Mouse (Mus musculus) liver, embryonic 13.5 days (tissue): ENCODE measurements around the gene Gcn1l1. TPM values are rescaled to one million over a fixed set of nuclear protein-coding genes. Genes with fewer than 3 reads are reported as not detected.

Experiments used
- ATAC-seq: fragments of 200-750 bp; cut with Nextera tagmentation; 2 replicates; pipeline ENCODE4 v1.8.0; 2017; ENCODE audit warnings: low read depth, mild to moderate bottlenecking, moderate number of reproducible peaks, moderate library complexity
- DNase-seq: peaks from one replicate; pipeline ENCODE4 v3.0.0; 2022
- H3K27ac ChIP-seq: fragments of 300-500 bp; sonication (generic); 2 replicates; pipeline ENCODE4 v1.5.1; 2015; ENCODE audit warnings: moderate library complexity, mild to moderate bottlenecking, inconsistent platforms
- H3K27me3 ChIP-seq: fragments of 300-500 bp; sonication (generic); 2 replicates; pipeline ENCODE4 v1.6.1; 2015; ENCODE audit warnings: mild to moderate bottlenecking, inconsistent platforms
- H3K36me3 ChIP-seq: fragments of 300-500 bp; sonication (generic); 2 replicates; pipeline ENCODE4 v1.6.1; 2015; ENCODE audit warnings: mild to moderate bottlenecking, inconsistent platforms
- H3K4me1 ChIP-seq: fragments of 300-500 bp; sonication (generic); replicated peaks from 2 replicates; pipeline ENCODE4 v1.6.1; 2015; ENCODE audit warnings: inconsistent platforms
- H3K4me2 ChIP-seq: fragments of 300-500 bp; sonication (generic); 2 replicates; pipeline ENCODE4 v1.6.1; 2015; ENCODE audit warnings: inconsistent platforms, mild to moderate bottlenecking, moderate library complexity
- H3K4me3 ChIP-seq: fragments of 300-500 bp; sonication (generic); replicated peaks from 2 replicates; pipeline ENCODE4 v1.5.1; 2015; ENCODE audit warnings: mild to moderate bottlenecking, inconsistent platforms
- H3K9ac ChIP-seq: fragments of 300-500 bp; sonication (generic); 2 replicates; pipeline ENCODE4 v1.6.1; 2015; ENCODE audit warnings: mild to moderate bottlenecking, inconsistent platforms
- H3K9me3 ChIP-seq: fragments of 300-500 bp; sonication (generic); replicated peaks from 2 replicates; pipeline ENCODE4 v1.6.1; 2016; ENCODE audit warnings: inconsistent platforms
- WGBS: fragments of 180-500 bp; shearing (Covaris S2); methylation state at CpG from one replicate; pipeline ENCODE4 v1.1.7; 2015; ENCODE audit not compliant: insufficient replicate concordance; 5-methylcytosine and 5-hydroxymethylcytosine counted together
- polyA plus RNA-seq: library from polyadenylated mRNA; unstranded; fragments of >200 nt; fragmentation: Nextera tagmentation; extraction: Ambion mirVana; gene quantifications from 2 replicates; pipeline ENCODE4 v1.2.1, GENCODE M21; 2015

Gene Gcn1l1
- polyA plus RNA-seq, 1 experiment from 2014 or later: 18.7 TPM

GRCm38 (mm10) chr5:115535635-115536034 lies 29.4 kb upstream of the Gcn1l1 start:
- Histone ChIP-seq H3K27ac (peak overlapping the region; percentile 35), H3K9ac (peak overlapping the region; percentile 5; the same call in 1 of the 2 replicates), H3K4me2 (peak overlapping the region; percentile 26; the same call in 1 of the 2 replicates), H3K4me3 (no peak overlapping the region), H3K4me1 (peaks cover 85% of the 10 kb centered on the region), H3K27me3 (no peaks in the 10 kb centered on the region), H3K36me3 (no peaks in the 10 kb centered on the region), H3K9me3 (no peaks in the 10 kb centered on the region)
- WGBS: 13% methylated on average over 7 of the region's 7 CpGs
- DNase-seq (no peak), ATAC-seq (no peak)

GRCm38 (mm10) chr5:115538017-115538692 lies 26.9 kb upstream of the Gcn1l1 start:
- H3K4me1 ChIP-seq: peaks cover 81% of the 10 kb centered on the region
- 0 out of 2 replicates have a peak overlapping the region, but pooled peaks have one; percentile 0 for H3K9ac ChIP-seq
- DNase-seq (no peak), ATAC-seq (peak; percentile 4; the same call in 1 of the 2 replicates)
- H3K4me2 ChIP-seq: 0 out of 2 replicates have a peak overlapping the region, but pooled peaks have one; percentile 6
- no peaks in the 10 kb centered on the region for H3K27me3 ChIP-seq
- no peaks in the 10 kb centered on the region for H3K9me3 ChIP-seq
- WGBS: 52% methylated on average over 13 of the region's 13 CpGs
- 0 out of 2 replicates have a peak overlapping the region, but pooled peaks have one; percentile 35 for H3K27ac ChIP-seq
- H3K36me3 ChIP-seq: no peaks in the 10 kb centered on the region
- no peak overlapping the region for H3K4me3 ChIP-seq

GRCm38 (mm10) chr5:115538693-115539043 lies 26.4 kb upstream of the Gcn1l1 start:
- Histone ChIP-seq H3K27ac (no peak overlapping the region), H3K36me3 (no peaks in the 10 kb centered on the region), H3K27me3 (no peaks in the 10 kb centered on the region), H3K9me3 (no peaks in the 10 kb centered on the region), H3K4me3 (no peak overlapping the region), H3K4me1 (peaks cover 81% of the 10 kb centered on the region), H3K4me2 (0 out of 2 replicates have a peak overlapping the region, but pooled peaks have one; percentile 6), H3K9ac (0 out of 2 replicates have a peak overlapping the region, but pooled peaks have one; percentile 0)
- peak; percentile 78 for DNase-seq
- WGBS: 0% methylated on average over 12 of the region's 12 CpGs
- ATAC-seq: peak; percentile 53

- DNase-seq (no peak), ATAC-seq (no peak)
- Histone ChIP-seq H3K36me3 (peaks cover 33% of the 10 kb centered on the region), H3K4me3 (peak overlapping the region; percentile 42), H3K9ac (peak overlapping the region; percentile 55), H3K9me3 (no peaks in the 10 kb centered on the region), H3K4me1 (peaks cover 61% of the 10 kb centered on the region), H3K27ac (peak overlapping the region; percentile 79), H3K4me2 (peak overlapping the region; percentile 62), H3K27me3 (no peaks in the 10 kb centered on the region)
- 15% methylated on average over 19 of the region's 19 CpGs for WGBS
These were observed 22.2 kb upstream of the Gcn1l1 start for GRCm38 (mm10) chr5:115542635-115543384.

- H3K27ac ChIP-seq: peak overlapping the region; percentile 79
- no peaks in the 10 kb centered on the region for H3K9me3 ChIP-seq
- no peaks in the 10 kb centered on the region for H3K27me3 ChIP-seq
- ATAC-seq (peak; percentile 69), DNase-seq (no peak)
- peak overlapping the region; percentile 42; the same call in 1 of the 2 replicates for H3K4me3 ChIP-seq
- 48% methylated on average over 17 of the region's 17 CpGs for WGBS
- peak overlapping the region; percentile 40; the same call in 1 of the 2 replicates for H3K9ac ChIP-seq
- H3K4me1 ChIP-seq: peaks cover 53% of the 10 kb centered on the region
- peak overlapping the region; percentile 62 for H3K4me2 ChIP-seq
- peaks cover 41% of the 10 kb centered on the region for H3K36me3 ChIP-seq
These were observed 21.4 kb upstream of the Gcn1l1 start for GRCm38 (mm10) chr5:115543509-115544253.

- DNase-seq (no peak), ATAC-seq (no peak)
- Histone ChIP-seq H3K4me2 (no peak overlapping the region), H3K27me3 (no peaks in the 10 kb centered on the region), H3K4me1 (peaks cover 44% of the 10 kb centered on the region), H3K9me3 (no peaks in the 10 kb centered on the region), H3K27ac (peak overlapping the region; percentile 34), H3K4me3 (no peak overlapping the region), H3K36me3 (peaks cover 49% of the 10 kb centered on the region), H3K9ac (peak overlapping the region; percentile 51)
- 63% methylated on average over 18 of the region's 18 CpGs for WGBS
These were observed 20.3 kb upstream of the Gcn1l1 start for GRCm38 (mm10) chr5:115544655-115545185.

- DNase-seq (no peak), ATAC-seq (no peak)
- H3K27ac ChIP-seq: no peak overlapping the region
- no peak overlapping the region for H3K4me2 ChIP-seq
- no peaks in the 10 kb centered on the region for H3K27me3 ChIP-seq
- H3K9me3 ChIP-seq: no peaks in the 10 kb centered on the region
- H3K9ac ChIP-seq: no peak overlapping the region
- H3K4me3 ChIP-seq: no peak overlapping the region
- 87% methylated on average over 14 of the region's 14 CpGs for WGBS
- peaks cover 51% of the 10 kb centered on the region for H3K36me3 ChIP-seq
- H3K4me1 ChIP-seq: peaks cover 43% of the 10 kb centered on the region
These were observed 19.4 kb upstream of the Gcn1l1 start for GRCm38 (mm10) chr5:115545636-115546035.

- Histone ChIP-seq H3K9me3 (no peaks in the 10 kb centered on the region), H3K9ac (no peak overlapping the region), H3K4me3 (no peak overlapping the region), H3K4me2 (no peak overlapping the region), H3K4me1 (peaks cover 38% of the 10 kb centered on the region), H3K27me3 (no peaks in the 10 kb centered on the region), H3K36me3 (peaks cover 55% of the 10 kb centered on the region), H3K27ac (no peak overlapping the region; the same call in 1 of the 2 replicates)
- no peak for DNase-seq
- ATAC-seq: no peak
- 81% methylated on average over 11 of the region's 11 CpGs for WGBS
These were observed 18.5 kb upstream of the Gcn1l1 start for GRCm38 (mm10) chr5:115546536-115546935.

- H3K27me3 ChIP-seq: no peaks in the 10 kb centered on the region
- H3K4me2 ChIP-seq: no peak overlapping the region
- H3K4me1 ChIP-seq: peaks cover 33% of the 10 kb centered on the region
- no peak overlapping the region for H3K9ac ChIP-seq
- no peak overlapping the region for H3K27ac ChIP-seq
- H3K9me3 ChIP-seq: no peaks in the 10 kb centered on the region
- peaks cover 59% of the 10 kb centered on the region for H3K36me3 ChIP-seq
- no peak for ATAC-seq
- no peak for DNase-seq
- 74% methylated on average over 6 of the region's 6 CpGs for WGBS
- no peak overlapping the region for H3K4me3 ChIP-seq
These were observed 18.0 kb upstream of the Gcn1l1 start for GRCm38 (mm10) chr5:115547014-115547413.

- H3K4me1 ChIP-seq: peaks cover 29% of the 10 kb centered on the region
- H3K27ac ChIP-seq: no peak overlapping the region
- H3K9ac ChIP-seq: no peak overlapping the region
- H3K27me3 ChIP-seq: no peaks in the 10 kb centered on the region
- WGBS: 79% methylated on average over 7 of the region's 7 CpGs
- no peaks in the 10 kb centered on the region for H3K9me3 ChIP-seq
- no peak overlapping the region for H3K4me2 ChIP-seq
- DNase-seq (no peak), ATAC-seq (no peak)
- H3K4me3 ChIP-seq: no peak overlapping the region
- peaks cover 63% of the 10 kb centered on the region for H3K36me3 ChIP-seq
These were observed 17.6 kb upstream of the Gcn1l1 start for GRCm38 (mm10) chr5:115547421-115547820.
